In genomic region chr9:11703150-11703549, GRCm38 (mm10) we compare ENCODE assay signal across 30 mouse cellular contexts.
"Had no signal": no experiment of that assay in that cellular context is flagged by ENCODE, and none has a peak within 500 bp of the region (broad histone marks: within the 10 kb centered on the region; RNA-seq: fewer than 3 reads in every experiment).

No protein-coding gene starts in this region.

- H3K4me1 ChIP-seq: limb, embryonic 10.5 days; limb, embryonic 12.5 days; limb, embryonic 13.5 days; limb, embryonic 15.5 days; liver, embryonic 12.5 days; liver, embryonic 13.5 days; liver, embryonic 15.5 days; lung, embryonic 15.5 days; megakaryocyte, embryonic 14.5 days; midbrain, embryonic 10.5 days; midbrain, embryonic 12.5 days; midbrain, embryonic 13.5 days; midbrain, embryonic 15.5 days; neural tube, embryonic 12.5 days had no signal

- H3K27me3 ChIP-seq: limb, embryonic 12.5 days; limb, embryonic 13.5 days; limb, embryonic 15.5 days; liver, embryonic 12.5 days; liver, embryonic 13.5 days; liver, embryonic 15.5 days; lung, embryonic 15.5 days; megakaryocyte, embryonic 14.5 days; midbrain, embryonic 12.5 days; midbrain, embryonic 13.5 days; midbrain, embryonic 15.5 days; neural tube, embryonic 12.5 days had no signal

- H3K36me3 ChIP-seq: limb, embryonic 10.5 days; limb, embryonic 12.5 days; limb, embryonic 13.5 days; limb, embryonic 15.5 days; liver, embryonic 12.5 days; liver, embryonic 13.5 days; liver, embryonic 15.5 days; lung, embryonic 15.5 days; midbrain, embryonic 10.5 days; midbrain, embryonic 12.5 days; midbrain, embryonic 13.5 days; midbrain, embryonic 15.5 days; neural tube, embryonic 12.5 days had no signal

- H3K27ac ChIP-seq: left cerebral cortex, adult 2 months; limb, embryonic 10.5 days; limb, embryonic 12.5 days; limb, embryonic 13.5 days; limb, embryonic 15.5 days; liver, embryonic 12.5 days; liver, embryonic 13.5 days; liver, embryonic 14.5 days; liver, embryonic 15.5 days; lung, embryonic 15.5 days; macrophage; midbrain, embryonic 10.5 days; midbrain, embryonic 12.5 days; midbrain, embryonic 13.5 days; midbrain, embryonic 15.5 days; neural tube, embryonic 12.5 days had no signal

- H3K9ac ChIP-seq: limb, embryonic 12.5 days; limb, embryonic 13.5 days; limb, embryonic 15.5 days; liver, embryonic 12.5 days; liver, embryonic 13.5 days; liver, embryonic 14.5 days; liver, embryonic 15.5 days; lung, embryonic 14.5 days; lung, embryonic 15.5 days; midbrain, embryonic 12.5 days; midbrain, embryonic 13.5 days; midbrain, embryonic 15.5 days; neural tube, embryonic 12.5 days had no signal

- ATAC-seq: liver, embryonic 12.5 days; lung, postnatal 0 days; midbrain, embryonic 13.5 days; midbrain, embryonic 15.5 days; midbrain, embryonic 16.5 days had no signal

- H3K9me3 ChIP-seq: limb, embryonic 10.5 days; limb, embryonic 12.5 days; limb, embryonic 13.5 days; limb, embryonic 15.5 days; liver, embryonic 12.5 days; liver, embryonic 13.5 days; liver, embryonic 15.5 days; lung, embryonic 15.5 days; megakaryocyte, embryonic 14.5 days; midbrain, embryonic 10.5 days; midbrain, embryonic 12.5 days; midbrain, embryonic 13.5 days; midbrain, embryonic 15.5 days; neural tube, embryonic 12.5 days had no signal

- H3K4me3 ChIP-seq: left cerebral cortex, adult 2 months; limb, embryonic 10.5 days; limb, embryonic 12.5 days; limb, embryonic 13.5 days; limb, embryonic 15.5 days; liver, embryonic 12.5 days; liver, embryonic 13.5 days; liver, embryonic 15.5 days; lung, embryonic 15.5 days; megakaryocyte, embryonic 14.5 days; midbrain, embryonic 10.5 days; midbrain, embryonic 12.5 days; midbrain, embryonic 13.5 days; midbrain, embryonic 15.5 days; myocyte; neural tube, embryonic 12.5 days had no signal

- H3K4me2 ChIP-seq: limb, embryonic 12.5 days; limb, embryonic 13.5 days; limb, embryonic 15.5 days; liver, embryonic 12.5 days; liver, embryonic 13.5 days; liver, embryonic 15.5 days; lung, embryonic 14.5 days; lung, embryonic 15.5 days; midbrain, embryonic 11.5 days; midbrain, embryonic 12.5 days; midbrain, embryonic 13.5 days; midbrain, embryonic 15.5 days; neural tube, embryonic 12.5 days had no signal

- DNase-seq: left cerebral cortex, postnatal 4 days; liver, embryonic 13.5 days; lung, adult 18-20 months; lung, adult 2 months; lung, embryonic 14.5 days; lung, postnatal 10 days; lung, postnatal 14 days; lung, postnatal 36 days; lung, postnatal 4 days; midbrain, embryonic 14.5 days had no signal
